In genomic region chr10:30802033-30802432, GRCm38 (mm10) we compare ENCODE assay signal across 8 mouse cellular contexts. TPM values are rescaled to one million over a fixed set of nuclear protein-coding genes. Genes with fewer than 3 reads are reported as not detected.
DNase-seq lines count a peak whose midpoint lies in the region; ATAC-seq and TF ChIP-seq lines count a peak whose summit lies in the region.

No protein-coding gene starts in this region.

- H3K4me3 ChIP-seq in lung, adult 2 months (replicated peaks; ENCODE audit: extremely low read depth, low read depth, low read length) = peak overlapping the region; percentile 96
- peak overlapping the region; percentile 87 for H3K4me3 ChIP-seq in embryonic facial prominence, embryonic 12.5 days
- H3K4me3 ChIP-seq in intestine, embryonic 14.5 days (ENCODE audit: low read depth, low read length) = peak overlapping the region; percentile 82
- peak overlapping the region; percentile 86 for H3K4me3 ChIP-seq in liver, postnatal 0 days (ENCODE audit: low read depth, low read length)
- H3K4me3 ChIP-seq in spleen, adult 2 months (ENCODE audit: extremely low read depth, insufficient read depth, insufficient read length) = peak overlapping the region; percentile 92

- WGBS in lung, adult 2 months = 10% methylated on average over 8 of the region's 8 CpGs
- 9% methylated on average over 8 of the region's 8 CpGs for WGBS in embryonic facial prominence, embryonic 12.5 days
- WGBS in intestine, embryonic 14.5 days = 9% methylated on average over 8 of the region's 8 CpGs
- 8% methylated on average over 8 of the region's 8 CpGs for WGBS in liver, postnatal 0 days (ENCODE audit: insufficient replicate concordance)
- 8% methylated on average over 8 of the region's 8 CpGs for WGBS in spleen, adult 2 months

- no peak for TF ChIP-seq POLR2A in lung, adult 2 months (IDR thresholded peaks at IDR 0.05; ENCODE audit: borderline replicate concordance, extremely low read depth, low read depth, low read length)
- no peak for TF ChIP-seq POLR2A in spleen, adult 2 months (IDR thresholded peaks at IDR 0.05; ENCODE audit: low read depth, low read length)

- peak overlapping the region; percentile 96; the same call in 1 of the 2 replicates for H3K27ac ChIP-seq in embryonic facial prominence, embryonic 12.5 days
- peak overlapping the region; percentile 93; the same call in 1 of the 2 replicates for H3K27ac ChIP-seq in intestine, embryonic 14.5 days (ENCODE audit: low read depth)
- peak overlapping the region; percentile 96 for H3K27ac ChIP-seq in liver, postnatal 0 days (ENCODE audit: low read depth)
- no peak overlapping the region; the same call in 1 of the 2 replicates for H3K27ac ChIP-seq in spleen, adult 2 months (ENCODE audit: insufficient read depth, low read length)

- H3K36me3 ChIP-seq in embryonic facial prominence, embryonic 12.5 days = no peaks in the 10 kb centered on the region
- H3K36me3 ChIP-seq in intestine, embryonic 14.5 days (ENCODE audit: control insufficient read depth, insufficient read depth, low read length) = no peaks in the 10 kb centered on the region
- H3K36me3 ChIP-seq in liver, postnatal 0 days (replicated peaks; ENCODE audit: insufficient read depth, low read length) = no peaks in the 10 kb centered on the region
- no peaks in the 10 kb centered on the region for H3K36me3 ChIP-seq in spleen, adult 2 months (ENCODE audit: control insufficient read depth, insufficient read depth, low read length)

- H3K9me3 ChIP-seq in embryonic facial prominence, embryonic 12.5 days = no peaks in the 10 kb centered on the region
- no peaks in the 10 kb centered on the region for H3K9me3 ChIP-seq in intestine, embryonic 14.5 days (ENCODE audit: control insufficient read depth, low read length)
- no peaks in the 10 kb centered on the region for H3K9me3 ChIP-seq in liver, postnatal 0 days (ENCODE audit: low read length)

- H3K9ac ChIP-seq in embryonic facial prominence, embryonic 12.5 days = peak overlapping the region; percentile 81; the same call in 1 of the 2 replicates
- peak overlapping the region; percentile 81 for H3K9ac ChIP-seq in intestine, embryonic 14.5 days (ENCODE audit: low read length)
- H3K9ac ChIP-seq in liver, postnatal 0 days (replicated peaks) = peak overlapping the region; percentile 88

- ATAC-seq in embryonic facial prominence, embryonic 12.5 days (ENCODE audit: insufficient number of reproducible peaks, insufficient read depth, low FRiP score, low TSS enrichment) = no peak
- no peak for ATAC-seq in intestine, embryonic 14.5 days (replicated peaks; ENCODE audit: low FRiP score, low TSS enrichment, low read depth)
- ATAC-seq in liver, postnatal 0 days = no peak

- TF ChIP-seq EP300 in liver, postnatal 0 days (IDR thresholded peaks at IDR 0.05; ENCODE audit: low read depth) = no peak

- DNase-seq in lung, adult 2 months = no peak
- DNase-seq in lung, postnatal 14 days = no peak
- peak; percentile 65 for DNase-seq in R1 (ENCODE audit: low read depth, low spot score)
- DNase-seq in intestine, embryonic 14.5 days (ENCODE audit: low spot score) = peak; percentile 65
- peak; percentile 41 for DNase-seq in liver, postnatal 0 days
- no peak for DNase-seq in spleen, adult 2 months (ENCODE audit: low read depth in 1 of 2, low spot score in 2 of 2)
- DNase-seq in T-cell, adult 2 months (ENCODE audit: low spot score) = no peak

- peak overlapping the region; percentile 61 for H3K4me2 ChIP-seq in embryonic facial prominence, embryonic 12.5 days (replicated peaks)
- peak overlapping the region; percentile 65 for H3K4me2 ChIP-seq in intestine, embryonic 14.5 days (ENCODE audit: low read length)
- H3K4me2 ChIP-seq in liver, postnatal 0 days (ENCODE audit: low read depth, low read length) = peak overlapping the region; percentile 81

- peaks cover 7% of the 10 kb centered on the region for H3K4me1 ChIP-seq in lung, adult 2 months (ENCODE audit: control insufficient read depth, insufficient read depth, low read length)
- H3K4me1 ChIP-seq in embryonic facial prominence, embryonic 12.5 days = no peaks in the 10 kb centered on the region; the same call in 1 of the 2 replicates
- peaks cover 13% of the 10 kb centered on the region; the same call in 1 of the 2 replicates for H3K4me1 ChIP-seq in intestine, embryonic 14.5 days (replicated peaks; ENCODE audit: control insufficient read depth, insufficient read depth, low read length)
- peaks cover 10% of the 10 kb centered on the region for H3K4me1 ChIP-seq in liver, postnatal 0 days (ENCODE audit: insufficient read depth)
- peaks cover 4% of the 10 kb centered on the region; the same call in 1 of the 2 replicates for H3K4me1 ChIP-seq in spleen, adult 2 months (ENCODE audit: control insufficient read depth, insufficient read depth, insufficient read length)

- H3K27me3 ChIP-seq in embryonic facial prominence, embryonic 12.5 days = no peaks in the 10 kb centered on the region
- H3K27me3 ChIP-seq in intestine, embryonic 14.5 days (replicated peaks; ENCODE audit: control insufficient read depth, insufficient read depth, low read length) = no peaks in the 10 kb centered on the region
- no peaks in the 10 kb centered on the region for H3K27me3 ChIP-seq in liver, postnatal 0 days (ENCODE audit: insufficient read depth, low read length)
- no peaks in the 10 kb centered on the region for H3K27me3 ChIP-seq in spleen, adult 2 months (ENCODE audit: control insufficient read depth, insufficient read depth, low read length)

- no peak for TF ChIP-seq CTCF in lung, adult 2 months (IDR thresholded peaks at IDR 0.05; ENCODE audit: insufficient read depth, low read length)
- peak; percentile 52 for TF ChIP-seq CTCF in liver, postnatal 0 days (IDR thresholded peaks at IDR 0.05; ENCODE audit: low read depth)
- TF ChIP-seq CTCF in spleen, adult 2 months (IDR thresholded peaks at IDR 0.05; ENCODE audit: extremely low read depth, insufficient read depth, insufficient read length, insufficient replicate concordance) = no peak

RNA-seq across cellular contexts. Expression of gene Ncoa7, which starts 1.1 kb away (rescaled TPM):
- 4.0 and 4.6 TPM in 2 replicates for polyA plus RNA-seq in lung, adult 2 months (2012; rRNA removed)
- 12.0 and 14.6 TPM in 2 replicates for polyA plus RNA-seq in embryonic facial prominence, embryonic 12.5 days (2016; fragmentation: Nextera tagmentation; extraction: Ambion mirVana)
- 9.2 and 11.4 TPM in 2 replicates for polyA plus RNA-seq in intestine, embryonic 14.5 days (2014; fragmentation: Nextera tagmentation; extraction: Ambion mirVana)
- polyA plus RNA-seq in liver, postnatal 0 days (2015; fragmentation: Nextera tagmentation; extraction: Ambion mirVana) = 6.4 TPM in 2 replicates
- polyA plus RNA-seq in spleen, adult 2 months (2012; rRNA removed) = 3.7 and 3.8 TPM in 2 replicates

RNA-seq across cellular contexts. Expression of gene Hey2, which starts 40.6 kb away (rescaled TPM):
- 7.3 and 8.5 TPM in 2 replicates for polyA plus RNA-seq in lung, adult 2 months (2012; rRNA removed)
- polyA plus RNA-seq in embryonic facial prominence, embryonic 12.5 days (2016; fragmentation: Nextera tagmentation; extraction: Ambion mirVana) = 17.6 and 19.2 TPM in 2 replicates
- polyA plus RNA-seq in intestine, embryonic 14.5 days (2014; fragmentation: Nextera tagmentation; extraction: Ambion mirVana) = 4.0 and 4.4 TPM in 2 replicates
- 0.12 and 0.20 TPM in 2 replicates for polyA plus RNA-seq in liver, postnatal 0 days (2015; fragmentation: Nextera tagmentation; extraction: Ambion mirVana)
- polyA plus RNA-seq in spleen, adult 2 months (2012; rRNA removed) = 2.2 and 2.9 TPM in 2 replicates

Comparison
In these comparisons a context has a peak if more than half of its experiments do, and no peak if none do; other contexts are left out.
1. DNase-seq: peak in R1 (single experiment), intestine, embryonic 14.5 days (single experiment) and liver, postnatal 0 days (single experiment); none in lung, adult 2 months (single experiment), lung, postnatal 14 days (single experiment), spleen, adult 2 months (0 of 2) and T-cell, adult 2 months (single experiment).
2. Peak in every context shown above with its lines, with median percentiles within 50 percentile points of each other: H3K4me3 ChIP-seq, H3K4me2 ChIP-seq and H3K9ac ChIP-seq.